Mouse (Mus musculus) frontal cortex, postnatal 14 days (tissue): ENCODE measurements around the gene Cfap97d1.

Experiments used
- DNase-seq, 2 experiments: peaks; one replicate each; pipeline ENCODE4 v3.0.0; 2022; ENCODE audit warnings: low spot score in 2 of 2

The Cfap97d1 gene

DNA sequence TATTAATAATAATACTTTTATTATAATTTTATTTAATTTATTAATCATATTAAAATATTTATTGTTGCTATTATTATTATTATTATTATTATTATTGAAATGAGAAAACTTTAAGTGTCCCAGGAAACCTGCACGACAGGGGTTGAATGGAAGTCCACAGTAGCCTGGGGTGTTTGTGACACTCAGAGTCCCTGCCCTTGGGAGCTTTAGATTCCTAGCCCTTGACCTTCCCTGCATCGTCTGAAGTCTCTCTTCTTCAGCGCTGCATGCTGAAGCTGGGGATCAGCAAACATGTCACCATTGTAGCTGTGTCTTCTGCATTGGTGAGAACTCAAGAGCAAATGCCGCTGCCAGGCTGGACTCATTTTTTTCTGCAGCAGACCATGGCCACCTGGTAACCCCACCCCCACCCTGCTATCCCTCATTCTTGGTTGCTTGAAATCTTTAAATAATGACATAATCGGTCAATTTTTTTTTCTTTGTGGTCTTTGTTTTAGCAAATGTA, 51.4 kb downstream of the Cfap97d1 start:
- no peak for DNase-seq

DNA sequence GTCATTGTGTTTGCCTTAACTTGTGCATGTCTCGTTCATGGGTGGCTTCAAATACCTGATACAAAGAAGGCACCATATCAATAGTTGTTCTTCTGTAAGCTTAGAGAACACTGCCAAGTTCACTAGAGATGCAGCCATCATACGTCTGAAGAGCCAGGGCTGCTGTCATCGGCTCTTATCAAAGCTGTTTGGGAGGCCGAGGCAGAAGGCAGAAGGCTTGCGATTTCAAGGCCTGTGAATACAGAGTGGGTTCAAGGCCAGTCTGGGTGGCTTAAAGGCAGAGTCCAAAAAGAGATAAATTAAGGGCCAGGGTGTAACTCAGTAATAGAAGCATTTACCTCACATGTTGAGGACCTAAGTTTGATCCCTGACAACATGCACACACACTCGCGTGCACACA, 52.3 kb downstream of the Cfap97d1 start:
- DNase-seq, result no peak

GRCm38 (mm10) chr11:102037789-102038188, 53.7 kb downstream of the Cfap97d1 start:
- DNase-seq, result no peak

DNA sequence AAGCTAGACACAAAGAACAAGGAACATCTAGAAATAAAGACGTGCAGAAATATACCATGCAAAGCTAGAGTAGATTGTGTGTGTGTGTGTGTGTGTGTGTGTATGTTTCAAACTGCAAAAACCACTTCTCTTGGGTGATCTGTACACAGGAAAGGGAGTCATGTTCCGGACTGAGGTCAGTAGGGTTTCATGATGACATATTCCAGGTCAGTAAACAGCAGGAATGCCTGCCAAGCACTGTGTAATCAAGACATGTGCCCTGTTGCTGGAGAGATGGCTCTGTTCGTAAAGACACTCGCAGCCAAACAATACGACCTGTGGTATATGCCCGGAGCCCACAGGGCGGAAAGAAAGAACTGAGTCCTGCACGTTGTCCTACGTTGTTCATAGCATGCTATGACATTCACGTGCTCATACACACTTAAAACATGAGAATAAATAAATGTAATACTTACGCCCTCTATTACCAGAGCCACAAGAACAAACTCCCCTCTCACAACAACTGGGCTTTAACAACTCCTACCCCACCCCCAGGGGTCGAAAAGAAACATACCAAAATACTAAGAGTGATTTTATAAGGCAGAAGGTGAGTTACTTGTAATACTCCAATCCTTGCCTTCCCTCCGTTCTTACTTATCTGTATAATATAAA, 55.5 kb downstream of the Cfap97d1 start:
- no peak for DNase-seq

GRCm38 (mm10) chr11:102040138-102040524, 56.1 kb downstream of the Cfap97d1 start:
- DNase-seq, result peak in 1 of 2 experiments; percentile 68

DNA sequence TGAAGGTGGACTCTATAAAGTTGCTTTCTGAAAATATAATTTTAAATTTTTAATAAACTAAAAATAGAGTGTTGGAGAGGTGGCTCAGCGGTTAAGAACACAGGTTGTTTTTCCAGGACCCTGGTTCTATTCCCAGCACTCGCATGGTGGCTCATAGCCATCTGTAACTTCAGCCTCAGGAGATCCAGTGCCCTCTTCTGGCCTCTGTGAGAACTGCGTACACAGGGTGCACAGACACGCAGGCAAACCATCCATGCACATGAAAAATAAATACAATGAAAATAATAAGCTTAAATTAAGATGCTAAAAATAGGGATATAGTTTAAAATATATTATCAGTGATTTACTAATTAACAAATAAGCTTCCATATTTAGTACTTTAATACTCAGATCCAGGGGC, 56.6 kb downstream of the Cfap97d1 start:
- no peak for DNase-seq

DNA sequence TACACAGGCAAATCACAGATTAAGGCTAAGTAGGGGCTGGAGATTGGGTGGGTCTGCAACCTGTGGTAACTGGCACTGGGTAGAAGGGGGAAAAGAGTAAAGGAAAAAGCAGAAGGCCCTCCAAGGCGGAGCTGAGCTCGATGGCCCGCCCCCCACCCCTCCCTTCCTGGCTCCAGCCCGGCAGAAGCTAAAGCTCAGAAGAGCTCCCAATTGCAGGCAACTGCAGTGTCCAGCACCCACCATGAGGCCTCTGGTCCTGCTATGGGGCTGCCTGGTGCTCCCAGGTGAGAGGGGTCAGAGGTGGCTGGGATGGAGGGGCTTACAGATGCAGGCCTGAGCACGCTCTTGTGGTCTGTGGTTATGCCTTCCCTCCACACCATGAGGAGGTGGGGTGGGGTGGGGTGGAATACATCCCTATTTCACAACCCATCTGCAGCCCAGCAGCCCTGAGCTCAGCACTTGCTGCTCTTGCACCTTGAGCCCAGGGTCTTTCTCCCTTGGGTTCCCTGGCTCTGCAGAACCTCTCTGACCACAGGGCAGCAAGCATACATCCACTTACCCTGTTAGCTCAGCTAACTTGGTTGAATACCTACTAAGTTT, 57.4 kb downstream of the Cfap97d1 start, which contains the start of gene Cd300lg:
Cd300lg (plus strand) TSS at position 160 of the 600 bp plus-strand sequence.
- no peak for DNase-seq
